Mouse (Mus musculus) forebrain, embryonic 14.5 days (tissue): Measurements from ENCODE around the gene Aadac. TPM values are rescaled to one million over a fixed set of nuclear protein-coding genes. Genes with fewer than 3 reads are reported as not detected.
A peak's percentile ranks its signal among the peaks of the same experiment; 100 is the strongest.

Experiments used
- ATAC-seq: fragments of 200-750 bp; cut with Nextera tagmentation; 2 replicates; pipeline ENCODE4 v1.8.0; 2017; ENCODE audit warnings: mild to moderate bottlenecking, moderate library complexity
- DNase-seq: peaks from one replicate; pipeline ENCODE4 v3.0.0-alpha.2; 2015; ENCODE audit warnings: low spot score
- H3K27ac ChIP-seq: fragments of 300-500 bp; sonication (generic); 2 replicates; pipeline ENCODE4 v1.5.1; 2014; ENCODE audit warnings: low read depth, mild to moderate bottlenecking, control low read depth, low read length, moderate library complexity
- H3K27me3 ChIP-seq: fragments of 300-500 bp; sonication (generic); replicated peaks from 2 replicates; pipeline ENCODE4 v1.6.1; 2014; ENCODE audit warnings: low read length, control low read depth, mixed read lengths; ENCODE audit not compliant: control insufficient read depth, insufficient read depth
- H3K36me3 ChIP-seq: fragments of 300-500 bp; sonication (generic); 2 replicates; pipeline ENCODE4 v1.6.1; 2014; ENCODE audit warnings: low read length, control low read depth; ENCODE audit not compliant: control insufficient read depth, insufficient read depth
- H3K4me1 ChIP-seq: fragments of 300-500 bp; sonication (generic); 2 replicates; pipeline ENCODE4 v1.6.1; 2014; ENCODE audit warnings: antibody characterized with exemption, low read length, control low read depth; ENCODE audit not compliant: control insufficient read depth, insufficient read depth
- H3K4me2 ChIP-seq: fragments of 300-500 bp; sonication (generic); 2 replicates; pipeline ENCODE4 v1.6.1; 2014; ENCODE audit warnings: mild to moderate bottlenecking, control low read depth, low read length
- H3K4me3 ChIP-seq: fragments of 300-500 bp; sonication (generic); 2 replicates; pipeline ENCODE4 v1.5.1; 2014; ENCODE audit warnings: low read depth, low read length, control low read depth
- H3K9ac ChIP-seq: fragments of 300-500 bp; sonication (generic); 2 replicates; pipeline ENCODE4 v1.6.1; 2014; ENCODE audit warnings: mild to moderate bottlenecking, low read length, control low read depth, moderate library complexity
- H3K9me3 ChIP-seq: fragments of 300-500 bp; sonication (generic); replicated peaks from 2 replicates; pipeline ENCODE4 v1.6.1; 2016; ENCODE audit warnings: low read length, control low read depth, mixed read lengths; ENCODE audit not compliant: control insufficient read depth
- WGBS: fragments of 180-500 bp; shearing (Covaris S2); extraction: QIAGEN DNeasy Blood & Tissue Kit; methylation state at CpG from one replicate; pipeline ENCODE4 v1.1.7; 2014; 5-methylcytosine and 5-hydroxymethylcytosine counted together
- polyA plus RNA-seq: library from polyadenylated mRNA; unstranded; fragments of >200 nt; fragmentation: Nextera tagmentation; extraction: Ambion mirVana; gene quantifications from 2 replicates; pipeline ENCODE4 v1.2.1, GENCODE M21; 2014

The Aadac gene
- polyA plus RNA-seq, 1 experiment from 2014 or later = not detected

GRCm38 (mm10) chr3:60057809-60058082 lies 32.2 kb downstream of the Aadac start:
- no peak overlapping the region for H3K4me3 ChIP-seq
- H3K27ac ChIP-seq = no peak overlapping the region
- no peaks in the 10 kb centered on the region for H3K36me3 ChIP-seq
- no peak overlapping the region for H3K4me2 ChIP-seq
- H3K27me3 ChIP-seq = no peaks in the 10 kb centered on the region
- DNase-seq (no peak), ATAC-seq (no peak)
- 80% methylated on average over 1 of the region's 1 CpGs for WGBS
- H3K9ac ChIP-seq = no peak overlapping the region
- no peaks in the 10 kb centered on the region for H3K4me1 ChIP-seq
- H3K9me3 ChIP-seq = no peaks in the 10 kb centered on the region

DNA sequence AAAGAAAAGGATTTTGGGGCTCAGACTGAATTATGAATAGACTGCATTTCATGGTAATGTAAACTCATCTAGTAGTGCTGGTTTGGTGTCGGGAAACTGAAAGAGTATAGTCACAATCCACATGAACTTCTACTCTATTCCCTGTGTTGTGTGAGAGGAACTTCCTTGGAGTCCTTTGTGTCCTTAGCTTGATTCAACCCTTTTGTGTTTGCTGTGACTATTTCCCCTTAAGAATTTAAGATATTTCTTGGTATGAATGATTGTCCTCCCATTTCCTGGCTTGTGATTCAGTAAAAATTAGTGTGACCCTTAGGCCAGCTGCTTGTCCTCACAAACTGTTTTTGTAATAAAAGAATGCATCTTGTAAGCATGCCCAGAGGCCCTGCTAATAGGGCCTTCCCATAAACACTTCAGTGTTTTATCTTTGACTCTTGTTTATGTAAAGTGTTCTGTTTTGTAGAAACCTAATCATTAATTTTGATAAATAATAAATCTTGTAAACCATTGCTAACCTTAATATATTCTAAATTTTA lies 53.4 kb downstream of the Aadac start:
- Histone ChIP-seq H3K27me3 (no peaks in the 10 kb centered on the region), H3K4me1 (peaks cover 2% of the 10 kb centered on the region; the same call in 1 of the 2 replicates), H3K4me2 (no peak overlapping the region), H3K4me3 (no peak overlapping the region), H3K36me3 (no peaks in the 10 kb centered on the region), H3K9me3 (no peaks in the 10 kb centered on the region), H3K9ac (no peak overlapping the region), H3K27ac (no peak overlapping the region)
- no peak for ATAC-seq
- DNase-seq = no peak
- WGBS = 86% methylated on average over 1 of the region's 1 CpGs

GRCm38 (mm10) chr3:60080572-60080971 lies 55.1 kb downstream of the Aadac start:
- DNase-seq (no peak), ATAC-seq (no peak)
- no peak overlapping the region for H3K27ac ChIP-seq
- H3K9me3 ChIP-seq = no peaks in the 10 kb centered on the region
- H3K4me1 ChIP-seq = peaks cover 2% of the 10 kb centered on the region; the same call in 1 of the 2 replicates
- H3K36me3 ChIP-seq = no peaks in the 10 kb centered on the region
- H3K9ac ChIP-seq = no peak overlapping the region
- no peak overlapping the region for H3K4me2 ChIP-seq
- no peak overlapping the region for H3K4me3 ChIP-seq
- 65% methylated on average over 4 of the region's 4 CpGs for WGBS
- no peaks in the 10 kb centered on the region for H3K27me3 ChIP-seq

DNA sequence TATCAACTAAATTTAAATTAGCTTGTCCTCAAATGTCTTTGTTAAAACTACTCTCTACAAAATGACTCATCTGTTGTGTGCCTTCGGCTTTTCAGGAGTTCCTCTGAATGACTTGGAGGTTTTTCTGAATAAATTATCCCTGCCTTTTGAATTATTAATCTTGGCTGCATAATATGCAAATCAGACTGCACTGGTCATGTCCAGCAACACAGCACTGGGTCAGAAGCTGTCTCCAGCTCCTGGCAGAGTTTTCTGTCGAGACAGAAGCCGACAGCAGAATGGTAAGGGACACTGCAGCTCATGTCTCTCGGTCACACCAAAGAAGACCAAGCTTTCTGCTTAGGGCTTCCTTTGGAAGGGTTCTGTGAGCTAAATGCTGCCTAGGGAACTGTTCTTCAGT lies 56.1 kb downstream of the Aadac start, which contains the start of gene Sucnr1:
Sucnr1 (plus strand) TSS at position 222 of the 400 bp plus-strand sequence.
- 0 out of 2 replicates have a peak, but pooled peaks have one; percentile 34 for ATAC-seq
- peak; percentile 2 for DNase-seq
- H3K9ac ChIP-seq = no peak within 1 kb of the TSS
- H3K9me3 ChIP-seq = no peaks in the 10 kb centered on the region
- no peaks in the 10 kb centered on the region for H3K27me3 ChIP-seq
- no peaks in the 10 kb centered on the region for H3K36me3 ChIP-seq
- H3K4me2 ChIP-seq = no peak within 1 kb of the TSS
- peaks cover 2% of the 10 kb centered on the region; the same call in 1 of the 2 replicates for H3K4me1 ChIP-seq
- H3K27ac ChIP-seq = no peak within 1 kb of the TSS
- H3K4me3 ChIP-seq = no peak within 1 kb of the TSS
- WGBS = 54% methylated on average over 4 of the region's 4 CpGs

GRCm38 (mm10) chr3:60082746-60083145 lies 57.2 kb downstream of the Aadac start:
- Histone ChIP-seq H3K4me1 (peaks cover 2% of the 10 kb centered on the region; the same call in 1 of the 2 replicates), H3K36me3 (no peaks in the 10 kb centered on the region), H3K4me2 (no peak overlapping the region), H3K9ac (no peak overlapping the region), H3K27me3 (no peaks in the 10 kb centered on the region), H3K4me3 (no peak overlapping the region), H3K9me3 (no peaks in the 10 kb centered on the region), H3K27ac (no peak overlapping the region)
- WGBS = 90% methylated on average over 3 of the region's 3 CpGs
- ATAC-seq (no peak), DNase-seq (no peak)

DNA sequence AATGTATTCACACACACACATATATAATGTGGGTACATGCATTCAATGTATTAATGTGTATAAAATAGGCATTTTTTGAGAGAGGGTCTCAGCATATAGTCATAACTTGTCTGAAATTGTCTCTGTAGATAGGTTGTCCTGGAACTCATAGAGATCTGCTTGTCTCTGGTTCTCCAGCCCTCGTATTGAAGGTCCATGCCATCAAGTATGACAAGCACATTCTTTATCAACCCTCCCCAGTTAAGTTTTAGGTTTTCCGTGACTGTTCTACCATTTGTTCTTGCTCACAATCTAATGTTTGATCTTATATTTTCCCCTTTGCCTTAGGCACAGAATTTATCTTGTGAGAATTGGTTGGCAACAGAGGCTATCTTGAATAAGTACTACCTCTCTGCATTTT lies 60.2 kb downstream of the Aadac start:
- H3K27ac ChIP-seq = no peak overlapping the region

More for the DNA sequence above, 60.2 kb downstream of the Aadac start:
- no peak overlapping the region for H3K4me2 ChIP-seq
- H3K9me3 ChIP-seq = no peaks in the 10 kb centered on the region
- WGBS = 91% methylated on average over 2 of the region's 2 CpGs
- H3K36me3 ChIP-seq = no peaks in the 10 kb centered on the region
- H3K27me3 ChIP-seq = no peaks in the 10 kb centered on the region
- no peak for DNase-seq
- no peak overlapping the region for H3K9ac ChIP-seq
- peaks cover 2% of the 10 kb centered on the region; the same call in 1 of the 2 replicates for H3K4me1 ChIP-seq
- H3K4me3 ChIP-seq = no peak overlapping the region
- ATAC-seq = no peak

Other genes with a start within 250 kb of the Aadac start
- gene Gm8298, start 164.7 kb upstream of the Aadac start, polyA plus RNA-seq = not detected in 2 replicates
- not detected in 2 replicates for gene C130079G13Rik, start 100.5 kb upstream of the Aadac start, polyA plus RNA-seq
- not detected in 2 replicates for gene Aadacl2, start 19.0 kb upstream of the Aadac start, polyA plus RNA-seq
- not detected in 2 replicates for gene Sucnr1, start 56.2 kb downstream of the Aadac start, polyA plus RNA-seq